Mouse (Mus musculus) G1E (cell line): ENCODE results near the gene A630095N17Rik.

Experiments used
- CTCF ChIP-seq: IDR thresholded peaks from 2 replicates; pipeline ENCODE4 v1.5.1; 2012; ENCODE audit warnings: low read depth, low read length, inconsistent platforms, mixed read lengths
- GATA1 ChIP-seq: IDR thresholded peaks from 2 replicates; pipeline ENCODE4 v1.6.1; 2012; ENCODE audit warnings: borderline replicate concordance, low read length, inconsistent platforms, mixed read lengths
- GATA2 ChIP-seq: IDR thresholded peaks from 2 replicates; pipeline ENCODE4 v1.6.1; 2012; ENCODE audit warnings: low read depth, low read length, inconsistent platforms, borderline replicate concordance
- POLR2AphosphoS5 ChIP-seq: IDR thresholded peaks from 2 replicates; pipeline ENCODE4 v1.6.1; 2012; ENCODE audit warnings: low read depth, low read length, inconsistent platforms; ENCODE audit not compliant: insufficient replicate concordance

DNA sequence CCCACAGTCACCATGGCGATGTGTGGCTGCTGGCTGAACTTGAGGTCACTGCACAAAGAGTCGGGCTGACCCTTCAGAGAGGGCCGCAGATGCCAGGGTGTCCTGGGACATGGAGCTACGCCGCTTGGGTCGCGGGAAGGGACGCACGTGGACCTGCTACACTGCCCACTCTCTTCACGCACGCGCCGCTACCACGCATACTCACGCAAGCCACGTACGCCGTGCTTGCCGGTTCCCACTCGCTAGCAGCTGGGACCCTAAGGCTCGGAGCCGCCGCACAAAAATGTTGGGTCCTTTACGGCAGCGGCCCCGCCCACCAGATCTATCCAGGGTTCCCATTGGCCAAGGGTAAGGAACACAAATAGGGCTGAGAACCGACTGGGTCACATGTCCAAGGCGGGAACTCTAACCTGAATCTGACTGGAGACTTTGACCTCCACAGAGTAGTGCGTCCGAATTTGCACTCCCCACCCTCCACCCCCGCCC, 51.8 kb downstream of the A630095N17Rik start, which contains the start of gene Abcb6:
- TF ChIP-seq GATA1 = no peak
- TF ChIP-seq GATA2 = no peak
- TF ChIP-seq POLR2AphosphoS5 = no peak
- no peak for TF ChIP-seq CTCF
